Mouse (Mus musculus): Measurements from ENCODE around the gene Msh2.

- TF ChIP-seq CTCF (IDR thresholded peaks at IDR 0.05; ENCODE audit: borderline replicate concordance, insufficient read depth, low read depth, low read length), result peak; percentile 78
- no peak for TF ChIP-seq POLR2A (IDR thresholded peaks at IDR 0.05; ENCODE audit: borderline replicate concordance, insufficient read depth, low read length)
These were observed 6.9 kb upstream of the Msh2 start for GRCm38 (mm10) chr17:87665066-87665822.

Data from cerebellum, adult 2 months (tissue).